Mouse (Mus musculus) granulocyte monocyte progenitor cell, adult 5-6 weeks (primary cell): ENCODE results near the gene Inip. TPM values are rescaled to one million over a fixed set of nuclear protein-coding genes. Genes with fewer than 3 reads are reported as not detected.

Experiments
- ATAC-seq: replicated peaks from 2 replicates; pipeline ENCODE4 v1.8.0; 2016; ENCODE audit warnings: mild to moderate bottlenecking, moderate TSS enrichment, inconsistent platforms; ENCODE audit not compliant: poor library complexity, severe bottlenecking
- total RNA-seq, 2 experiments: library from RNA; stranded (forward) in 1 of 2; stranded (reverse) in 1 of 2; fragments of 200-712, 200-1000 nt in 1 of 2; fragments of >200 nt in 1 of 2; fragmentation: Nextera tagmentation in 1 of 2; gene quantifications; 2 replicates each; pipeline ENCODE4 v1.2.3; 2014 to 2017

Gene Inip
- total RNA-seq, 2 experiments from 2014 or later: 49.9 to 55.9 TPM

GRCm38 (mm10) chr4:59726501-59726900, 74.9 kb downstream of the Inip start:
- no peak for ATAC-seq

DNA sequence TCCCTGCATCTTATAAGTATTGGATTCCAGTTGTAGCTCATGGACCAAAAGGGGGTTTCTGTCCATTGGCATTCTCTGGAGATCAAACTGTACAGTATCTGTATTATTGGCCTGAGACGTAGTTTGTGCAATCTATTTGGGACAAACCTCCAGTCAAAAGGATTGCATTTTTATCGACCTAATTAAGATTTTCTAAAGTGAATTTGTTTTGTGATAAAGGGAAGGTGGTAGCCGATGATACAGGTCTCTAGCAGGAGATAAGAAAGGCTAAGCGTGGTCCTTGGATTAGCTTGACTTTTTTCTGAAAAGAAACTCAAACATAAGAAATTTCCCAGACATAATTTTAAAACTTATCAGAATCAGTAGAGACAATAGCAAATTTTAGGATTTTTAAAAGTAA, 75.8 kb downstream of the Inip start:
- no peak for ATAC-seq

GRCm38 (mm10) chr4:59721811-59722210, 79.6 kb downstream of the Inip start:
- no peak for ATAC-seq

Other genes starting within 250 kb of the Inip start
- 25.8 and 36.0 TPM in 2 replicates for gene Hsdl2, start 220.0 kb downstream of the Inip start, total RNA-seq (2014; fragmentation: Nextera tagmentation)
- gene Hsdl2, start 220.0 kb downstream of the Inip start, total RNA-seq (2017): 58.1 and 61.4 TPM in 2 replicates
- gene E130308A19Rik, start 175.4 kb downstream of the Inip start, total RNA-seq (2014; fragmentation: Nextera tagmentation): 6.6 and 10.5 TPM in 2 replicates
- 2.2 and 6.1 TPM in 2 replicates for gene E130308A19Rik, start 175.4 kb downstream of the Inip start, total RNA-seq (2017)
- 18.8 and 23.8 TPM in 2 replicates for gene Snx30, start 4.3 kb upstream of the Inip start, total RNA-seq (2014; fragmentation: Nextera tagmentation)
- 21.7 and 25.8 TPM in 2 replicates for gene Snx30, start 4.3 kb upstream of the Inip start, total RNA-seq (2017)
- not detected in 2 replicates for gene Slc46a2, start 113.5 kb upstream of the Inip start, total RNA-seq (2014; fragmentation: Nextera tagmentation)
- not detected in 2 replicates for gene Slc46a2, start 113.5 kb upstream of the Inip start, total RNA-seq (2017)
- not detected in 2 replicates for gene Mup4, start 159.1 kb upstream of the Inip start, total RNA-seq (2014; fragmentation: Nextera tagmentation)
- gene Mup4, start 159.1 kb upstream of the Inip start, total RNA-seq (2017): not detected in 2 replicates
- gene Mup6, start 162.7 kb upstream of the Inip start, total RNA-seq (2014; fragmentation: Nextera tagmentation): not detected in 2 replicates
- not detected in 2 replicates for gene Mup6, start 162.7 kb upstream of the Inip start, total RNA-seq (2017)